Mouse (Mus musculus): ENCODE results near the gene Slc25a34.

- TF ChIP-seq POLR2A (IDR thresholded peaks at IDR 0.05; ENCODE audit: borderline replicate concordance, extremely low read depth, insufficient read depth, insufficient read length, poor library complexity, severe bottlenecking) (no peak), CTCF (IDR thresholded peaks at IDR 0.05; ENCODE audit: borderline replicate concordance, extremely low read depth, insufficient read depth, insufficient read length) (no peak)
Measured at GRCm38 (mm10) chr4:141623037-141623436, 584 bp downstream of the Slc25a34 start.
